In genomic region chr12:100315119-100315885, GRCm38 (mm10) we compare ENCODE assay signal across 13 mouse cellular contexts.
A peak's percentile ranks its signal among the peaks of the same experiment; 100 is the strongest.
DNase-seq lines count a peak whose midpoint lies in the region; ATAC-seq lines count a peak whose summit lies in the region.
"Had no signal": no experiment of that assay in that cellular context is flagged by ENCODE, and none has a peak within 500 bp of the region (broad histone marks: within the 10 kb centered on the region; RNA-seq: fewer than 3 reads in every experiment).

No protein-coding gene starts in this region.

- H3K9me3 ChIP-seq in embryonic facial prominence, embryonic 13.5 days: no peaks in the 10 kb centered on the region
- no peaks in the 10 kb centered on the region for H3K9me3 ChIP-seq in embryonic facial prominence, embryonic 10.5 days
- H3K9me3 ChIP-seq in neural tube, embryonic 13.5 days: no peaks in the 10 kb centered on the region
- no peaks in the 10 kb centered on the region for H3K9me3 ChIP-seq in forebrain, embryonic 14.5 days (replicated peaks; ENCODE audit: control insufficient read depth, low read length)
- no peaks in the 10 kb centered on the region for H3K9me3 ChIP-seq in midbrain, embryonic 16.5 days (replicated peaks; ENCODE audit: control insufficient read depth, low read length, poor library complexity, severe bottlenecking)
- H3K9me3 ChIP-seq: G1E; heart, embryonic 13.5 days; intestine, embryonic 15.5 days had no signal

- 68% methylated on average over 8 of the region's 8 CpGs for WGBS in embryonic facial prominence, embryonic 13.5 days
- whole genome bisulfite sequencing in embryonic facial prominence, embryonic 10.5 days: 80% methylated on average over 8 of the region's 8 CpGs
- WGBS in neural tube, embryonic 13.5 days: 59% methylated on average over 8 of the region's 8 CpGs
- WGBS in forebrain, embryonic 14.5 days: 24% methylated on average over 8 of the region's 8 CpGs
- 31% methylated on average over 8 of the region's 8 CpGs for WGBS in midbrain, embryonic 16.5 days

- H3K9ac ChIP-seq in embryonic facial prominence, embryonic 13.5 days: no peak overlapping the region
- no peak overlapping the region for H3K9ac ChIP-seq in neural tube, embryonic 13.5 days
- no peak overlapping the region for H3K9ac ChIP-seq in forebrain, embryonic 14.5 days (ENCODE audit: low read length)
- H3K9ac ChIP-seq in midbrain, embryonic 16.5 days (ENCODE audit: low read depth, low read length): no peak overlapping the region; the same call in 1 of the 2 replicates
- H3K9ac ChIP-seq: heart, embryonic 13.5 days; intestine, embryonic 15.5 days had no signal

- H3K4me1 ChIP-seq in embryonic facial prominence, embryonic 13.5 days: peaks cover 36% of the 10 kb centered on the region
- H3K4me1 ChIP-seq in embryonic facial prominence, embryonic 10.5 days: peaks cover 27% of the 10 kb centered on the region
- H3K4me1 ChIP-seq in neural tube, embryonic 13.5 days (replicated peaks): peaks cover 76% of the 10 kb centered on the region
- peaks cover 53% of the 10 kb centered on the region for H3K4me1 ChIP-seq in forebrain, embryonic 14.5 days (ENCODE audit: control insufficient read depth, insufficient read depth, low read length)
- H3K4me1 ChIP-seq in midbrain, embryonic 16.5 days (ENCODE audit: control insufficient read depth, insufficient read depth, low read length): peaks cover 50% of the 10 kb centered on the region

- H3K27ac ChIP-seq in embryonic facial prominence, embryonic 13.5 days: peak overlapping the region; percentile 64
- H3K27ac ChIP-seq in embryonic facial prominence, embryonic 10.5 days (replicated peaks): no peak overlapping the region
- H3K27ac ChIP-seq in neural tube, embryonic 13.5 days (replicated peaks): peak overlapping the region; percentile 84
- peak overlapping the region; percentile 55; the same call in 1 of the 2 replicates for H3K27ac ChIP-seq in forebrain, embryonic 14.5 days (ENCODE audit: low read depth, low read length)
- H3K27ac ChIP-seq in midbrain, embryonic 16.5 days (ENCODE audit: low read length): peak overlapping the region; percentile 84
- H3K27ac ChIP-seq: heart, embryonic 13.5 days; intestine, embryonic 15.5 days had no signal

- peaks cover 26% of the 10 kb centered on the region for H3K36me3 ChIP-seq in embryonic facial prominence, embryonic 13.5 days
- peaks cover 26% of the 10 kb centered on the region for H3K36me3 ChIP-seq in embryonic facial prominence, embryonic 10.5 days (replicated peaks)
- H3K36me3 ChIP-seq in neural tube, embryonic 13.5 days: peaks cover 12% of the 10 kb centered on the region
- no peaks in the 10 kb centered on the region for H3K36me3 ChIP-seq in forebrain, embryonic 14.5 days (ENCODE audit: control insufficient read depth, insufficient read depth, low read length)
- H3K36me3 ChIP-seq in midbrain, embryonic 16.5 days (ENCODE audit: control insufficient read depth, insufficient read depth, low read length): no peaks in the 10 kb centered on the region; the same call in 1 of the 2 replicates
- H3K36me3 ChIP-seq: G1E had no signal

- no peak overlapping the region for H3K4me2 ChIP-seq in embryonic facial prominence, embryonic 13.5 days
- H3K4me2 ChIP-seq in neural tube, embryonic 13.5 days: no peak overlapping the region
- H3K4me2 ChIP-seq in forebrain, embryonic 14.5 days (ENCODE audit: low read length): no peak overlapping the region
- no peak overlapping the region for H3K4me2 ChIP-seq in midbrain, embryonic 16.5 days (ENCODE audit: low read length)
- H3K4me2 ChIP-seq: heart, embryonic 13.5 days; intestine, embryonic 15.5 days; liver, embryonic 11.5 days had no signal

- no peak for ATAC-seq in embryonic facial prominence, embryonic 13.5 days (ENCODE audit: insufficient number of reproducible peaks, insufficient read depth, low FRiP score, low TSS enrichment, low read depth)
- peak; percentile 44; the same call in 1 of the 2 replicates for ATAC-seq in neural tube, embryonic 13.5 days (ENCODE audit: low read depth)
- ATAC-seq in forebrain, embryonic 14.5 days: peak; percentile 57; the same call in 1 of the 2 replicates
- ATAC-seq in midbrain, embryonic 16.5 days: peak; percentile 53
- ATAC-seq: intestine, embryonic 15.5 days had no signal

- H3K4me3 ChIP-seq in embryonic facial prominence, embryonic 13.5 days: no peak overlapping the region
- H3K4me3 ChIP-seq in embryonic facial prominence, embryonic 10.5 days: no peak overlapping the region
- H3K4me3 ChIP-seq in neural tube, embryonic 13.5 days: no peak overlapping the region
- no peak overlapping the region for H3K4me3 ChIP-seq in forebrain, embryonic 14.5 days (ENCODE audit: low read depth, low read length)
- no peak overlapping the region for H3K4me3 ChIP-seq in midbrain, embryonic 16.5 days (ENCODE audit: low read depth, low read length)
- H3K4me3 ChIP-seq: heart, embryonic 13.5 days; intestine, embryonic 15.5 days had no signal

- H3K27me3 ChIP-seq in embryonic facial prominence, embryonic 13.5 days: no peaks in the 10 kb centered on the region
- no peaks in the 10 kb centered on the region for H3K27me3 ChIP-seq in embryonic facial prominence, embryonic 10.5 days (replicated peaks; ENCODE audit: low read depth, poor library complexity, severe bottlenecking)
- H3K27me3 ChIP-seq in neural tube, embryonic 13.5 days: no peaks in the 10 kb centered on the region
- no peaks in the 10 kb centered on the region for H3K27me3 ChIP-seq in forebrain, embryonic 14.5 days (replicated peaks; ENCODE audit: control insufficient read depth, insufficient read depth, low read length)
- H3K27me3 ChIP-seq in midbrain, embryonic 16.5 days (ENCODE audit: control insufficient read depth, insufficient read depth, low read depth, low read length): no peaks in the 10 kb centered on the region
- H3K27me3 ChIP-seq: heart, embryonic 13.5 days; intestine, embryonic 15.5 days had no signal

- DNase-seq in embryonic facial prominence, embryonic 10.5 days (ENCODE audit: low spot score): no peak
- no peak for DNase-seq in neural tube, embryonic 10.5 days (ENCODE audit: extremely low spot score, low spot score)
- peak; percentile 66 for DNase-seq in forebrain, embryonic 14.5 days (ENCODE audit: low spot score)
- DNase-seq in spleen, postnatal 10 days (ENCODE audit: low spot score in 2 of 2): no peak
- DNase-seq in ovary, postnatal 36 days (ENCODE audit: low spot score): no peak
- DNase-seq: lung, postnatal 4 days had no signal
